Mouse (Mus musculus) kidney, adult 9 months (tissue): Measurements from ENCODE around the gene Rbm19.

ENCODE experiments used
- DNase-seq: peaks from one replicate; pipeline ENCODE4 v3.0.0; 2022

Gene Rbm19

DNA sequence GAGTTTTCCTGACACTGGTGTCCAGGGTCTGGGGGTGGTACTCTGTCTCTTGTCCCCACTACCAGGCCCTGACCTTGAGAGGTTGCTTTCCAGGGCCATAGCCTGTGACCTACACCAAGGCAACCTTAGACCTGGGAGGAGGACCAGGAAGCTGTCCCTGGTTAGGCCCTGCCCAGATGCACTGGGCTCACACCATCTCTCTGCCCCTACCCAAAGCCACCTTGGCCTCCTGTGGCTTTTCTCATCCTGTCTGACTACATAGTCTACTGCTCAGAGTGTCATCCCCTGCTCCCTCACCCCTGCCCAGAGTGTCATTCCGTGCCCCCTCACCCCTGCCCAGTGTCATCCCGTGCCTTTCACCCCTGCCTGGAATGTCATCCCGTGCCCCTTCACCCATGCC lies 19.6 kb downstream of the Rbm19 start:
- DNase-seq, result no peak

DNA sequence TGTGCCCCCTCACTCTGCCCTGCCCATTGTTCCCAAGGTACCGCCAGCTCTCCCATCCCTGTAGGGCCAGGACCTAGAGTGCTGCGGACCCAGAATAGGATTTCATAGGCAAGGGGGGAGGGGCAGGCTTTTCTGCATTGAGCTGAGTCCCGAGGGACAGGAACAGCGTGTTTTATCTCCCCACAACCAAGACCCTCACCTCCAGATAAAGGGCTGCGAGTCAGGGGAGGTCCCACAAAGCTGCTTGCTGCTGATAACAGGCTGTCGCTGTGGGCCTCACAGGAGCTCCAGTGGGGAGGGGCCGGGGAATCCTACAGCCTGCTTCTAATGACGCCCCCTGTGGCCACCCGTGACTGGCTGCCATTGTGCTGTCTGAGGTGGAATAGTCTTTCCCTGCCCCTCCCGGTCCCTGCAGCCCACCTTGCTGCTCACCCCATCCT lies 20.0 kb downstream of the Rbm19 start:
- no peak for DNase-seq

DNA sequence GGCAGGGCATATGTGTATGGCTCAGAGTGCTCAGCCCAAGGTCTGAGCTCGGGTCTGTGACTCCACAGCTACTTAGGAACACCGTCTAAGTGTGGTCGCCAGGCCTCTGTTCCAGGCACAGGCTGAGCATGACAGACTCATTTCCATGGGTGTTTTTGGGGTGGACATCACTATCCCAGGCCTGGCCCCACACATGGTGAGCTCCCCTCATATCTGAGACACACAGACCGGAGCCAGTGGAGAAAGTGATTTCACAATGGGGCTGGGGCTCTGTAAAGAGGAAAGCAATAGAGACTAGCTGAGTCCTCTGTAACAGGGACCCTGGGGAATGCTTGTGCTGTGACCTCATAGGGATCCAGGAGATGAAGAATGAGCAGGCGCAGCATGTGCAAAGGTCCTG lies 20.8 kb downstream of the Rbm19 start:
- DNase-seq, result no peak

DNA sequence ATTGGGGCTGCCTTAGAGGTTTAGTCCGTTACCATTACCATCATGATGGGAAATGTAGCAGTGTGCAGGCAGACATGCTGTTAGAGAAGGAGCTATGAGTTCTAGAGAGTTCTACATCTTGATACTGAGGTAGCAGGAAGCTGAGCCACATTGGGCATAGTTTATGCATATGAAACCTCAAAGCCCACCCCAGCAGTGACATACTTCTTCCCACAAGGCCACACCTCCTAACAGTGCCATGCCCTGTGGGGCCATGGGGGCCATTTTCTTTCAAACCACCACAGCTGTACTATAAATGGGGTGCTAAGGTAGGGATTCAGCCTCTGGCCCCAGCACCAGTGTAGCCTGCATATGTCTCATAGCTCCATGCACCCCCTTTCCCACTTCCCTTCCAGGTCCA lies 21.6 kb downstream of the Rbm19 start:
- DNase-seq, result no peak

DNA sequence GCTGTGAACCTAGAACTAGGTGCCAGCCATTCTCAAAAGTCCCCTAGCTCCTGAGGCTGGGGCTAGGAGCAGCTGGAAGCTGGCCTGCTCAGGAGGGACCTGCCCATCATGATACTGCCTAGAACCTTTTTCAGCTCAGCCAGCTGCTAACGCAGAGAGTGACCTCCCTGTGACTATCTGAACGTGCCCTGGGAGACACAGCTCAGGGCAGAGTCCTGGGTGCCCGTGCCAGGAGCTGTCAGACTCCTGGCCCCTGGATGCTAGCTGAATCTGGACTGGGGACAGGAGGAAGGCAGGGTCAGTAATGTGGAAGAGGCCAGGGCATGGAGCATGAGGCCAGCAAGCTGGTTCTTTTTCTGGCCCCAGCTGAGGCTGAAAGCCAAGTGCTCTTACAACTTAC lies 22.1 kb downstream of the Rbm19 start:
- DNase-seq, result peak; percentile 65

DNA sequence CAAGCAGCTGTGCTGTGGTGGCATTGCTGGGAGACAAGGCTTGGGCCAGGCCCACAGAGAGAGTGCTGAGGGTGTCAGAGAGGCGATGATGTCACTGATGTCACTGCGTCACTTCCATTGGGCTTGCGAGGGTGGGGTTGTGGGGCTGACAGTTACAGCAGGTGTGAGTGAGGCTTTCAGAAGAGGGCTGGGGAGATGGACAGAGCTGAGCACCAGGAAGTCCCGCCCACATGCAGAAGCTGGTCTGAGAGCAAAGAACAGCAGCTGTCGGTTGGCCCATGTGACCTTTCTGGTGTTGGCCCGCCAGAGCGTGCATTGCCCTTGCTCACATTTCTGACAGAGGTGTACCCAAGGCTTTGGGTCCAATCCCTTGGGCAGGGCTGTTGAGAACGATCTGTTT lies 23.0 kb downstream of the Rbm19 start:
- no peak for DNase-seq

DNA sequence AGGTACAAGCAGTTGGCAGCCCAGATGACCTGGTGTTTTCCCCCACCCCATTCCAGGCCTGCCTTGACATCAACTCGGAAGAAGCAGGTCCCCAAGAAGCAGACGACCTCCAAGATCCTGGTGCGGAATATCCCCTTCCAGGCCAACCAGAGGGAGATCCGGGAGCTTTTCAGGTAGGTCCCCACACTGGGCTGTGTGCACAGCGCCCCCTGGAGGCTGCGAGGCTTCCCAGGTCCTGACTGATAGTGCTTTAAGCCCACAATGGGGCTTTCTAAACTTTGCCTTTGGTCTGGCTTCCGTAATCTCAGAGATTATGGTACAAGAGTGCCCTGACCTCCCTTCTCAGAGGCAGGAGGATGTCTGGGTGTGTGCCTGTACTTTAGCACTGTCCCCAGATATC lies 27.7 kb downstream of the Rbm19 start:
- no peak for DNase-seq

DNA sequence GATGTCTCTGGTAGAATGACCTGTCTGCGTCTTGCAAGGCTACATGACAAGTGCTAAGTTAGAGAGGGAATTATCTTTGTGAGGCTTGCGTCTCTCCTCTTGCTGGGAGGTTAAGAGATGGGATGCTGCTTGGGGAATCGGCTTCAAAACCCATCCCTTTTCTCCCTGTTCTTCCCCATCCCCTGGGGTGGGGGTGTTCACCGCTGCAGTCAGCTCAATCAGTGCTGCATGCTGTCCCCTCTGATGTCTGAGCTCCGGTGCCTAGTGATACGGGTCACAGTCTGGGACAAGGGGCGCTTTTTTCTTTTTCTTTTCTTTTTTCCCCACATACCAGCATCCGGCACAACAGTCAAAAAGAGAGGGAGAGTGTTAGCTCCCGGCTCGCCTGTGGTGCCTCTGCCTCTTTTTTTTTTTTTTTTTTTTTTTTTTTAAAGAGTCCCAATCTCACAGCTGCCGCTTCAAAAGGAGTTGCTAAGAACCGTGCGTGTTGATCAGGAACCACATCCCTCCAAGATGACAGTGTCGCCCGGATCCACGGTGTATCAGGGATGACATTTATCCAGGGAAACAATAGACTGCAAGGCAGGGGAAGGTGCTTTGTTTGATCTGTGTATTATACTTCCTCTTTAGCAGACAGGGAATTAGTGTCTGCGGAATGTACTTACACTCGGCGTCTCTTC lies 29.2 kb downstream of the Rbm19 start:
- no peak for DNase-seq

DNA sequence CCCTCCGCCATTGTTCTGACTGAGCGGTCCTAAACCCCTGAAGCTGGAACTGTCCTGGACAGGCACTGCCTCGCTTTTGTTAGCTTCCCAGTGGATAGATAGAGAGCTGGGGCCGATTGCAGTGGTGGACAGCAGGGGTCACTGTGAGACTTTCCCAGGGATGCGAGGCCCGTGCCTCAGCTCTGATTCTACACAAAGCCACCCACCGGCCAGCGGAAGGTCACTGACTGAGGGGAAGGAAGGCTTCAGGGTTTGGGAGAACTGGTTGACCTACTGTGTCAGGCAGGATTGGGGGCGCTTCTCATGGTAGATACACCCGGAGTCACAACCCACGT lies 29.8 kb downstream of the Rbm19 start:
- DNase-seq, result peak; percentile 23

DNA sequence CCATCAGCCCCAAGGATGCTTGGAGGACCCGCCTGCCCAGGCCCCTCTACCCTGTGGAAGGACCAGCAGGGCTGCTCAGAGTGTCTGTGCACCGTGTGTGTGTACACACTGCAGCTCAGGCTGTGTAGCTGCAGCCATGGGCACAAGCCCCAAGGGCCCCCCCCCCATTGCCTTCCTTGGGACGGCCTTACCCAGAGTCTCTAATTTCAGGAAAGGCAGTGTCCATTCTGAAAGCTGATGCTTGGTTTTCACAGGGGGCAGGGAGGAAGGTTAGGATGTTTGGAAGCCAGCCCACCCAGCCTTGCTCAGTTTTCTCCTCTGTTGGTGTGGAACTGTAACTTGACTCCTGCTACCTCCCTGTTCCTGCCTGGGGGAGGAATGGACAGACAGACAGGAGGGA lies 30.6 kb downstream of the Rbm19 start:
- no peak for DNase-seq

DNA sequence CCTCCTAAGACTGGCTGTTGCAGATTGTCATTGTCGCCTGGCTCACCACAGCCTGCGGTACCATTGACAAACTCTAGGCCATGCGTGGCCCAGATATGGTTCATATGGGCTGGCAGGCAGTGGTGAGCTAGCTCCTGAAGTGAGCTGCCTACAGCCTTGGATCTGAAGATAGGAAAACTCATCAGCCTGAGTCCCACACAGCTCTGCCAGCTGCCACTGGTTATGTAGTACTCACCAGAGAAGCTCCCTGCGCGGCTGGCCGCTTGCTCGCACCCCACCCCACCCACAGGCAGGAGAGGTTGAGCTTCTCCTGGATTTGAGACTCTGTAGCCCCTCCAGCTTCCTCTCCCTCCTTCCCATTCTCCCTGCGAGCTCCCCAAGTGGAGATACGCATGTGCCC lies 32.0 kb downstream of the Rbm19 start:
- DNase-seq, result no peak

DNA sequence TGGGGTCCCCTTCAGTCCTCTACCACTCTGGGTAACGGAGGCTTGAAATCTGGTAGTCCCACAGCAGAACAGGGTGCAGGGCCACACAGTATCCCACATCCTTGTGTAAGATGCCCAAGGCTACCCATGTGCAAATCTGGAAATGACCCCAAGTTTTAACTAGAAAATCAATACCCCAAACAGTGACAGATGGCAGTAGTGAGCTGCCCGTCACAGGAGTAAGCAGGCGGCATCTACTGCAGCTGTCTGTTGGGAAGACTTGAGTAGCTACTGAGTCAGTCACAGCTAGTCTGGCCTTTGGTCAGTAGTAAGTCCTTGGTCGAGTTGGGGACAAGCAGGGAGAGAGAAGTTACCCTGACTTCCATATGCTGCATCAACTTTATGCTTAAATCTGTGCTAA lies 34.9 kb downstream of the Rbm19 start:
- no peak for DNase-seq

DNA sequence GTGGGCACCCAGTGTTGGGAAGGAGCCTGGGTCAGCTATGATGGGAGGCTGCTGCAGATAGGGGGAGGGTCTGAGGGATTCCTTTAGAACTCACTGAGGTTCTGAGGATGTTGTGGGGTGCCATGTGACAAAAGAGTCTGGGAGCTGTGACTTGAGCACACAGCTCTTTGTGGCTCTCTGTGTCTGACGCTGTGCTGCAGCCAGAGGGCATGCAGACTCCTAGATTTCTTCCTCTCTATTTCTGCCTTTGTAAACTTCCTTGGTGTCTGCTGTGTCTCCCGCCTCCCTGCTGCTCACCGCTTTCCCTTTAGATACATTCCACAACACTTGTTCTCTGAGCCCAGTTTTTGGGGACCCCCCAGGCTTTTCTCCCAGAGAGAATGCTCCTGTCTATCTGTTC lies 36.9 kb downstream of the Rbm19 start:
- no peak for DNase-seq

DNA sequence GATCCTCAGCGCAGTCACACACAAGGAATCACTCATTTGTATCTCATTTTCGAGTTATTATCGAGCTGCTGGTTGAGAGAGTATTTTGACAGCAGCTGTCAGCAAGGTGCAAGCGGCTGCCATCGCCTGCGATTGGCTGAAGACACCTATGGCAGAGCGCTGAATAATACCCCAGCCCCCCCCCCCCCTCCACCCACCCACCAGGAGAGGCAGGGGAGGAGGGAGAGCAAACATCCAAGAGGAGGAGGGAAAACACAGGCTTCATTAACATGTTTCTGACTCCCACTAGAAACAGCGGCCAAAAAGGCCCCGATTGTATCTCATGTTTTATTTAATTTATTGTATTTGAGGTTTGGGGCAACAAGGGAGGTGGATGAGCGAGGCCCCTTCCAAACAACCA lies 39.4 kb downstream of the Rbm19 start:
- no peak for DNase-seq

DNA sequence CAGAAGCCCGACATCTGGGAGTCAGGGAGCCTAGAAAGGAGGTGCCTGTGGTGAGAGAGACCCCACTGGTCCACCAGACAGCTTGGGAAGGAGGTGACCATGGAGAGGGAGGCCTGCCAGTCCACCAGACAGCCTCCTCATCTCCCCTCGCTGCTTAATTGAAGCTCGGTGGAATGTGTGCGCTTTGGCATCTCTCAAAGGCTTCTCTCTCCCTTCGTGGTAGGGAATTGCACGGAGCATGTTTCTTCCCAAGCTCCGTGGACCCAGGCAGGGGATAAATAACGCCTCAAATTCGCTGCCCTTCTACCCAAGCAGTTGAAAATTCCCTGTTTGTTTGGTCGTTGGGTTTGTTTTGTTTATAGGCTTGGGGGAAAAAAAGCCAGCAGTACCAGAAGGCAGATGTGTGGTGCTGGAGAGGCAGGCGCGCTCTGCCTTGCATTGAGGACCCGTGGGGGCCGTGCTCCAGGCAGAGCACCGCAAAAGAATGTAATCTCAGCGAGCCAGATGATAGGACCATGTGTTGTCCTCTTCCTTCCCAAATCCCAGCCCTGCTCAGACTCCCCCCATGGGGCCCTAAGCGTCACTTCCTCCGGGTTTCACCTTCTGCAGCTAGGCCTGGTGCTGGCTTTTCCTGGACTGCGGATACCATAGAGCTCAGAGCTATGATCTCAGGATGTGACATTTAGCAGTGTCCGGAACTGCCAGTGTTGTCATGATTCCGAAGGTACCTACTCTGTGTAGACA lies 40.1 kb downstream of the Rbm19 start:
- peak; percentile 33 for DNase-seq

DNA sequence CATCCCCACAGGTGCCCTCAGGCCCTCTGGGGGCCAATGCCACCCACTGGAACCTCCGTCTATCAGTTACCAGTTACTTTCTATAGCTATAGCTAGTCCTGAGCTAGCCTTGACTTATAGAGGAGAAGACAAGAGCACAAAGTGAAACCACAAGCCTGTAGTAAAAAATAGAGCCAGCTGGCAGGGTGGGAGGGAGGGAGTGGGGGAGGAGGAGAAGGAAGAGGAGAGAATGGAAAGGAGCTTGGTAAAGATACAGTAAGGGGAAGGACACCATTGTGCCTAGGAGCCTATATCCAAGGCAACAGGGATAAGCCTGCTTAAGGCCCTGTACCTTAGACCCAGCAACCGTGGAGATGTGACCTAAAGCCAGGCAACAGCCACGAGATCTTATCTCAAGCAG lies 40.9 kb downstream of the Rbm19 start:
- no peak for DNase-seq

DNA sequence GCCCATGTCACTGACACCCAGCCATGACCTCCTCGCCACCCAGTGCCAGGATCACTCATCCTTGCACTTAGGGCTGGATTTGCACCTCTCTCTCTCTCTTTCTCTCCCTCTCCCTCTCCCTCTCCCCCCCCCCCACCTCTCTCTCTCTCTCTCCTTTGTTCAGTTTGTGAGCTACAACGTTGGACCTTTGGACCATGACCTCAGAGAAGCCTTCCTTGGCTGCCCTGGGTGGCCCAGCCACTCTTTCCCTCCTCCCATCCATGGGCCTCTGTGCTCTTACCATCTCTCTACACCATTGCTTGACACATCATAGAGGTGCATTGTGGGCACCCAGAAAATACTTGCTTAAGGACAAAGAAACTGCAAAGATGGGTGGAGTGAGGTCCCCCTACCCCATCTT lies 42.2 kb downstream of the Rbm19 start:
- peak; percentile 70 for DNase-seq

DNA sequence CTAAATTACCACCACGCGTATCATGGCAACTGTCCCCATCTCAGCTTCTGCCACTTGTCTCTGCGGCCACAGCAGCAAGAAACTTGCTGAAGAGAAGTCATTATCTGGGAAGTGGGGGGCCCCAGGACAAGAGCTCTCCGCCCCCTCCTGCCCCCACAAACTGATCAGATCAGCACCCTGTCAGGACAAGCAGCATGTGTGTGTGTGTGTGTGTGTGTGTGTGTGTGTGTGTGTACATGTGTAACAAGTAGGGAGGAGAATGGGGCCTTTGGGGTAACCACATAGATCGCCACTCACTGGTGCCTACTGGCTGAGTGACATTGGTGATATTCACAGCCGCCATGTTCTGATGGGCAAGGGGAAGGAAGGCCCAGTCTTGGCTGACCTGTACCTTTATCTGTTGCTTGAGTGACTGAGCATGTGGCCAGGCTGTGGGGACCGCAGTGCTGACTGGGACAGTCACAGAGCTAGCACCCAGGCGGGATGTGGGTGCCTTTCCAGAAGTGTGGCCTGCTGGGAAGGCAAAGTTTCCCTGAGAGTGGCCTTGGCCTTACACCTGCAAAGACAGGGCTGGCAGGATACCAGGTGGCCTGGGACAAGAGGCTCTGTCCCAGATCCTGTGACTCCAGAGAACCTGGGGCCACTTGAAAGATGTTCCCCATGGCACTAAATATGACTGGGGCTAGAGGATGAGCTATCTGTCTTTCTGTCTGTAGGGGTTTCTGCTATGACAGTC lies 44.8 kb downstream of the Rbm19 start:
- DNase-seq, result no peak

DNA sequence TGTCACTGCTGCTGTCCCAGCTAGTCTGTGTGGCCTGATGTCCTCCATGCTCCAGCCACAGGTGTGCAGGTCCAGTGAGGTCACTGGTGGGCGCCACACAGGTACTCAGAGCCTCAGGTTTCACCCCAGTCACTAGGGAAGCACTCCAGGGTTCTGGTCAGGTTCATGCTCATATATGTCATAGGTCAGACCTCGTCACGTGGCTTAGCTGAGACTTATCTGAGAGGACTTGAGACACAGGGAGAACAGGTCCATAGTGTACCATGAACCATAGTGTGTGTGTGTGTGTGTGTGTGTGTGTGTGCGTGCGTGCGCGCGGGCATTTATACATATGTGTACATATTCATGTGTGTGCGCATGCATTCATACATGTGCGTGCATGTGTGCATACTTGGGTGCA lies 46.4 kb downstream of the Rbm19 start:
- DNase-seq, result no peak

DNA sequence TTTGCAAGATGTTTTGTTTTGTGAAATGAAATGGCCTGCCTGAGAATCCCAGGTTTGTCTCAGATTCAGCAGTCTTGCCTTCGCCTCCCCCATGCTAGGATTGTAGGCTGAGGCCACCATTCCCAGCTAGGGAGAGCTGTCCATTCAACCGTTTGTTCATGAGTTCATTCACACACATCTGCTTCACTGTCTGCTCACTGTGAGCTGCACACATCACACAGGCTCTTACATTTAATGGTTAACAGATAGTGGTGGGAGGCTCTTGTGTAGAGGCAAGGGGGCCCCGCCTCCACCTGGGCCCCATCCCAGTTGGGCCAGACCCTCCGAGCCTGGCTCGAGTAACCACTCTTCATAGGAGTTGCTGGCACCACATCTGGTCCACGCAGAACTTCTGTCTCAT lies 47.2 kb downstream of the Rbm19 start:
- DNase-seq, result no peak

DNA sequence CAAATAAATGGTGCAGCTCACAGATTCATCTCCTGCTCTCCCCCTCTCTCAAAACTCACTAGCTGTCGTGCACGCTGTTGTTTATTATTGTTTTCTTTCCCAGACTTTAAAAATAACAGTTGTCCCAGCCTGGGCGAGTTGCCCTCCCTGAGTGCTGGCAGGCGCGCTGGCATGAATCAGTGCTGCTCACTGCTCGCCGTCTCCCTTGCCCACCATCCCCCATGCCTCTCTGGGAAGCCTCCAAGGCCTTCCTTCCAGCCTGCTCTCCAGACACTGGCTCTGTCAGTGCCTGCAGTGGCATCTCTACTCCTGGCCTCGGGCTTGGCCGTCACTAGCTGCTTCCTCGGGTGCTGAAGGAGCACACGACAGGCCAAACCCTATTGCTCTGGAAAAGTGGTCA lies 48.2 kb downstream of the Rbm19 start:
- DNase-seq, result no peak

DNA sequence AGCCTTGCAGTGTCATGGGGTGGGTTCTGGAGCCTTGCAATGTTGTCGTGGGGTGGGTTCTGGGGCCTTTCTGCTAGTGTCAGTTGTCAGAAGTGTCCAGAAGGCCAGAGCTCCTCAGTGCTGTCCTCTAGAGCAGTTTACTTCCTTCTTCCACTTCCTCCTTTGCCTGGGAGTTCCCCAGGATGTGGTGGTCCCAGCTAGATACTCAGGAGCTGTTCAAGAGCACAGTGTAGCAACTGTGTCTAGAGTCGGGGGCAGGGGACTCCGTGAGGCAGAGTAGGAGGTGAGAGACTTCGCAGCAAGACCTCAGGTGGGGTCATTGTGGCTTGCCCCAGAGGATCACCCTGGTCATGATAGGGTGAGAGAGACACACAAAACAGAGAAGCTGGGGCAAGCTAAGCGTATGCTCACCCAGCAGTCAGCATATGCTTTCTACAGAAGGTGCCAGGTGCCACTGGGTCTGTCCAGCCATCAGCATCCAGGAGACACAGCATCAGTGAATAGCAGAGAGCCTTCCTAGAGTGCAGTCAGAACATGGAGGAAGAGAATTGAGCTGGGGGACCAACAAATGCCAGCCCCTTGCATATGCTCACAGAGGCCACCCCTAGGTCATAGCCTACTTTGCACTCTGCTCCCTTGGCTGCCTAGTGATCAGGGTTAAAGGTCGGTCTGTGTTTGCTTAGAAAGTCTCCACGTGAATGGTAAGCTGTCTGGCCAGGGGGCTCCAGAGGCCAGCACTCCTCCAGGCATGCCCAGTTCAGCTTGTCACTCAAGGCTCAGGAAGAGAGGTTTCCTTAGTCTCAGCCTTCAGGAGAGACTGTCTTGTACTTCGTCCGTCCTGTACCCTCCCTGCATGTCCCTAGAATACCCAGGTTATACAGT lies 49.0 kb downstream of the Rbm19 start:
- peak; percentile 45 for DNase-seq

DNA sequence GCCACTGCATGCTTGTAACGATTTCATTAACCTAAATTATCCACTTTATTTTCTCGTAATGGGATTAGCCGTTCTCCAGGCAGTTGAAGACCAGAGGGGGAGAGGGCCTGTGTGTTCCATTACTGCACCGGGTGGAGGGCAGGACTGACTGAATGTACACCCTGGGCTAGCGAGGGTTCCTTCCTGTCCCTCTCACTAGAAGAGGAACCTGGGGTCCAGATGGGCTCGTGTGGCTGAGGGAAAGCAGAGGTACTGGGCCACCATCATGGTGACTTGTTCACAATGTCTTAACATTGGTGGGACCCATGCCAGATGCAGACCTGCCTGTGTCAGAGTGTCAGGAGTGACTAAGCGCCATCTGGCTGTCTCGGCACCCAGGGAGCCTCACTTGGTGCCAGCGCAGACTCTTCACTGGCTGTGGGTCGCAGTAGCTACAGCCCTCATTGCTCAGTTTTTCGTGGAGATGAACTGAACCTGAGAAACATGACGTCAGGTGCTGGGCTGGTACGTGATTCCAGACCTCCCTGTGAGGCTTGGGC lies 51.6 kb downstream of the Rbm19 start:
- DNase-seq, result no peak
